Mouse (Mus musculus) cerebellum, postnatal 25 days (tissue): ENCODE data around the gene Krt19.

ENCODE experiments used
- DNase-seq, 2 experiments: peaks; one replicate each; pipeline ENCODE4 v3.0.0; 2021; ENCODE audit warnings: mixed read lengths in 2 of 2

The Krt19 gene

DNA sequence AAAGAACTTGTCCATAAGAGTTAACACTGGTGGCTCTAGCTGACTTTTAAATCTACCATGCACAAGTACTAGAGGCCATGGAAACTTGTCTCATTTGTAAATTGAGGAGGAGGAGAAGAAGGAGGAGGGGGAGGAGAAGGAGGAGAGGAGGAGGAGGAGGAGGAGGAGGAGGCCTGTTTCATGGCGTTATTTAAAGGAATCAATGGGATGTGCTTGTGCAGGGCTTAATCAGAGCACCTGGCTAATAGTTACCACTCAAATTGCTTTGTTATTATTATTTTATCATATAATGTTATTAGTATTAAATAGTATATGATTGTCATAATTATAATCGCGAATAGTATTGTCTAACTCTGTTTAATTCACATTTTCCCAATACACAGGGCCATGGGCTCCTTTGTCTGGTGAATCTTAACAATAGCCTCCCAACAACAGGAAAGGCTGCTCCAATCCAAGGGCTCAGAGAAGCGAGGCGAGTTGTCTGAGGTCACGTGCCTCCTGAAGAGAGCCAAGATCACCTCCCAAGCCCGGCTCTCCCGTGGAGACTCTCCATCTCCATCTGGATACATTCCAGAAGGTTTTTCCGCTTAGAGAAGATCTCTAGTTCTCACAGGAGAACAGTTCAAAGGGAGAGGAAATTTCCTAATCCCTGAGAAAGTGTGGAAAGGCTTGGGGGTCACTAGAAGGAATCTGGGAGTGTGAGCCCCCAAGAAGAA is at the start of gene Krt19:
Gene Krt19 (minus strand): TSS at position 51 of the 716 bp plus-strand sequence.
- DNase-seq = peak in 1 of 2 experiments; percentile 18

DNA sequence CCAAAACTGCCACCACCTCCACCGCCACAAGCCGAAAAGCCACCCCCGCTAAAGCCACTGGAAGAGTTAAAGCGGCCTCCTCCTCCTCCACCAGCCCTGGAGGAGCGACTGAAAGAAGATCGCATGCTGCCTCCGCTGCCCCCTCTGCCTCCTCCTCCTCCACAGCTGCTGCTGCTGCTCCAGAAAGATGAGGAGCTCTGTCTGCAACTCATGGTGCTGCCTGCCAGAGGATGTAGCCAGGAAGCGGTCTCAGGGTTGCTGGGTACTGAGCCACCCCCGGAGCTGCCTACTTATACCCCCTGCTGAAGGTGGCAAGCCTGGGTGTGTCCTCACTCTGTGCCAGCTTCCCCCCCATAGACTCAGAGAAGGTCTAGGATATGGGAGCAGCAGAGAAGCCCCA is 44.5 kb upstream of the Krt19 start, which contains the start of gene Krt9:
Gene Krt9 (minus strand): TSS at position 255 of the 400 bp plus-strand sequence.
- DNase-seq = no peak

DNA sequence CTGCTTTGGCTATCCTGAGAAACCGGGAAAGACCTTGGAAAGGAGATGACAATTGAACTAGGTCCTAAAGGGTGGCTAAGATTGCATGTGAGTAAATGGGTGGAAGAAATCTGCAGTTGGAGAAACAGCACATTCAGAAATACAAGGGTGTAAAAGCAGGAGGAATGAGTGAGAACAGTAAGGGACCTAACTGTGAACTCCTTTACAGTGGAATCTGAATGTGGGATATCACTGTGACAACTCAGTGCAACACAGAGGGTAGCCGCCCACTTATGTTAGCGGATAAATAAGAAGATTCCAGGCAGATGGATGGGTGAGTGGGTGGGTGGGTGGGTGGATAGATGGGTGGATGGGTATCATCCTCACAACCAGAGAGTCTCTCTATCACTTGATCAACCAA is 43.4 kb upstream of the Krt19 start:
- DNase-seq = no peak

DNA sequence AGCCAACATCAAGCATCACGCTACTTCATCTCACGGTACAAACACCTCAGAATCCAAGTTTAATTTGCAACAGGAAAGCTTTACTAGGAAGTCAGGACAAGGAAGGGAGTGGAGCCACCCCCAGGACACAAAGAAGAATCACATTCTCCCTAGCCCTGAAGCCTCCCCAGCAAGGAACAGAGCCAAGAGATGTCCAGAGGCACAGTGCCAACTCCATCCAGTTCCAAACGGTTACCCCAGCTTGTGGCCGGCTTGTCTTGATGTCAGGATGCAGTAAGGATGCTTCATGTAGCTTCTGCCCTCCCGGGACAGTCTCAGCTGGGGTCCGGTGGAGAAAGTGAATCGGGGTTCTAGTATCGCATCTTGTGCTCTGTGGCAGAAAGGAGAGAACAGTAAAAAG is 38.3 kb upstream of the Krt19 start:
- peak; percentile 9 to 34 for DNase-seq

DNA sequence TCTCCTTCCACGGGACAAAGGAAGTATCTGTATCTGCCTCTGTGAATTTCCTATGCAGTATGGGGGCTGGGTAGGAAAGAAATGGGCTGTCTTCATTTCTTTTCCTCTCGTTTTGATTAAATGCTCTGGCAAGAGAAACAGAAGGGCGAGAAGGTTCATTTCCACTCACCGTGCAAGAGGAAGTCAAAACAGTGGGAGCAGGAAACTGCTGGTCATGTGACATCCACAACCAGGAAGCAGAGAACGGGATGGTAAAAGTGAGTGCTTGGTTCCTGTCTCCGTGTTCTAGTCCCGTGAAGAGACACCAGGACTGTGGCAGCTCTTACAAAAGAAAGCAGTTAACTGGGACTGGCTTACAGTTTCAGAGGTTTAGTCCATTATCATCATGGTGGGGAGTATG is 33.3 kb upstream of the Krt19 start:
- DNase-seq = no peak

DNA sequence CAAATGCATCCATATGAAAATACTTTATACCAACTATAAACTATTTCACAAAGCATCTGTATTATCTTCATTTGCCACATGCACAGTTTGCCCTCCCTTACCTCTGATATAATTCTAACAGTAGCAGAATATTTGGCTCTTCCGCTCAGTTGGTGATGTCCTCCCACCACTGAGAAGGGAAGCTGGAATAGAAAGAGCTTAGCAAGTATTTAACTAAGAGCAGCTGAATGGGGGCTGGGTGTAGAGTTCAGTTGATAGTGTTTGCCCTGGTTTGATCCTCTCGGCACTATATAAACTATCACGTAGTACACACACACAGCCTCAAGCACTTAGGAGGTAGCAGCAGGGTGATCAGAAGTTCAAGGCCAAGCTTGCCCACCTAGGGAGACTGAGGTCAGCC is 30.8 kb upstream of the Krt19 start:
- DNase-seq = no peak

DNA sequence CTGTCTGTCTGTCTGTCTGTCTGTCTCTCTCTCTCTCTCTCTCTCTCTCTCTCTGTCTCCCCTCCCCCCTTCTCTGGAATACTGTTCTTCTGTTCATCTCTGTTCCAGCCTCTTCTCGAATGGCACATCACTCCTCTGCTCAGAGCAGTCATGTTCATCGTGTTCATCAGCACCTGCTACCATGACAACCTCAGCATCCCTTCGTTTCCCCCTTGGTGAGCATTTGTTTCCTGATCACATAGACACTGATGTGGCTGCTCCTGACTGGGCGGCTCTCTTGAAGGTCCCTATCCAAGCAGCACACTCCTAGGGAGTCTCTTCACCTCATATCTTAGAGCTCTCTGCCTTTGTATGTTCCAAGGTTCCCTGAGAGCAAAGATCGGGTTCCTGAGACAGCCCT is 29.8 kb upstream of the Krt19 start:
- DNase-seq = no peak

DNA sequence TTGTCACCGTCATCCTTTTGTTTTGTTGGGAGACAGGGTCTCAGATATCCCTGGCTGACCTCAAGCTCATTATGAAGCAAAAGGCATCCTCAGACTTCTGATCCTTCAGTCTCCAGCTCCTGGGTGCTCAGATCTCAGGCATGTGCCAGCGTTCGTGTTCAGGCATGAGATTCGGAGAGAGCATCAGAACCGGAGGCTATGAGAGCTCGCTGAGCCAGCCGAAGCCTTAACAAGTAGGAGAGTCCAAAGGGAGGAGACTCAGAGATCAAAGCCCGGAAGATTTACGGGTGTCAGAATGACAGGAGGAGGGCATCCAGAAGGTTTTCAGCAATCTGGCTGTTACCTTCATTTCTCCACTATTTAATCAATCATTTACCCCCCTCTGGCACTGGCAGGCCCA is 28.3 kb upstream of the Krt19 start:
- DNase-seq = no peak

DNA sequence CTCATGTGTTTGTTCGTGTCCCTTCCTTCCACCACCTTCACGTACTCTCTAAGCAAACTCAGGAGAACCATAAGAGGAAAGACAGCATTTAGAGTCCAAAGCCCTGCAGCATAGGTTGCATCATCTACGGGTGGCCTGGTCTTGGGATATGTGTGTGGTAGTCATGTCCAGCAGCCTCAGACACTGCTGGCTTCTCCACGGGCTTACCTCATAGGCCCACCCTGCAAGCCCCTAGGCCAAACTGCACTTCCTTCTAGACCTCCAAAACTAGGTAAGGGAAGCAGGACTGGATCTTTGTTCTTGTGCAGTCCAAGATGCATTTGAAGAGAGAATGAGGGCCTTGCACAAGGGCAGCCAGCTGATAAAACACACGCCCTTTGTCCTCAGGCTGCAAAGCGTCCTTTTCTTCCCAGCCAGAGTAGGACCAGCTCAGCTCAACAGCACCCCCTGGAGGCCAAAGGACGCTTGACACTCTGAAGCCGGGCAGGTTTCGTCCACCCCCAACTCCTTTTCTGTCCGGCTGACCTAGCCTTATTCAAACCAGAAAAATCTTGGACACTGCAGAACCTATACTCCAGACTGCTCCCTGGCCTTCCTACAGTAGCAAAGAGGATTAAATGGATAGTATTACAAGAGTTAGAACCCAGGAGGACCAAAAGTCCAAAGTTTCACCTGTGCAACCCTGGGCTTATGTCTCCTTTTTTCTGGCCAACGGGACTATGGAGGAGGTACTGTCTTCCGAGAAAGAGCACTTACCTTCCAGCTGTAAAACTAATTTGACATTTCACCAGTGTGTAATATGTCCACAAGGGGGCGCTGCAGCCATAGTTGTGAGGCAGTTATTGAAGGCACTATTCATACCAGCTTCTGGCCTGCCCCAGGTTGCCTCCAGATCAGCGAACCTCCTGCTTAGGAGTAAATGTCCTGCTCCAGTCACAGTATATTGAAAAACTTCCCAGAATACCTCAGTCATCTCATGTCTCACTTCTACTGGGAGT is 20.6 kb upstream of the Krt19 start:
- DNase-seq = peak; percentile 63 to 75

DNA sequence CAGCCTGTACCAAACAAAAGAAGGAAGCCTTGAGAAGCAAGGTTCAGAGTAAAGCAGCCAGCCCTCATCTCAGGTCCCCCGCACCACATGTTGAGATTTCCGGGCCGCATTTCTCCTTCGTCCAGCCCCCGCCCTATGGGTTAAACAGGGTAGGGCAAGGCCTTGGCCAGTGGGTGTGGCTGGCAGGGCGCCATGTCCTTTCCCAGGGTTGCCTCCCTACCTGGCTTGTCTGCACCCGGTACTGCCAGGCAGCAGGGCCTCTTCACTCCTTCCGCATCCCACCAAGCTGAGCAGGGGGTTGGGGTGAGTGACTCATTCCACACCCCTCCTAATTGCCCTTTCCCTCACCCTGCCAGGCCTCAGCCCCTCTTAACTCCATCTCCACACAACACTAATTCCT is 19.6 kb upstream of the Krt19 start:
- peak in 1 of 2 experiments; percentile 10 for DNase-seq

DNA sequence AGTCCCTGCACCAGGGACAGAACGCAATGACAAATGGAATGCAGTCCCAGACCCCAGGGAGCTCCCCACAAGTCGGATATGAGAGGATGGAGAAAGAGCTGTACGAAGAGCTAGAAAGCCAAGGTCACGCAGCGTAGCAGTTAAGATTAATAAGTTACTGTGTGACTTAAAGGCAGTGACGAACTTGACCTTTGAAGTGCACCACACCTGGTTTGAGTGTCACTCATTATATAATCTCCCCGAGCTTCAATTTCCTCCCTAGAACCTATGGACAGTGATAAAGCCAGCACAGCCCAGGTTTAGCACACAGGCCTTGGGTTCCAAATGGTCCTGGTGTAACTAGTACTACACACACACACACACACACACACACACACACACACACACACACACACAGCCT is 15.9 kb upstream of the Krt19 start:
- no peak for DNase-seq

DNA sequence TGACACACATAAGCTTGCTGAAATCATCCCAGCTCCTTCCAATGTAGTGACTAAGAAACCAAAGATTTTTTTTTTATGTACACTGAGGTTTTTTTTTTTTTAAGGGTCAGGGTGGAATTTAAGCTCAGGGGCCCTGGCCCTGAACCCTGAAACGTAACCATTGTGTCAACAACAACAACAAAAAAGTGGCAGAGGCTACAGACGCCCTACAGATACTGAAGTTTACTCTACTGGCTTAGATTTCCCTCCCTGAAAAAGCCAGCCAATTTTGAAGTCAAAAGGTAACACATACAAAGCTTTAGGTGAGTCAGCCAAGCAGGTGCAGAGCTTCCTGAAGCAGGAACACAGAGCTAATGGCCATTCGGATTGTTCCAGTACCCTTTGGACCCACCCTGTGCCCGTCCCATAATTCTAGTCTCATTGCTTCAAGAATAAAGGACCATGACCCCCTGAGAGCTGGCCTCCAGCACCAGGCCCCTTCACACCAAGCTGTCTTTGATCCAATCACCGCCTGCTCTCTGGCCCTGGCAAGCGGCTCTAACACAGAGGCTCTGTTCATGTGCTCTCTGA is 9.5 kb upstream of the Krt19 start:
- no peak for DNase-seq

DNA sequence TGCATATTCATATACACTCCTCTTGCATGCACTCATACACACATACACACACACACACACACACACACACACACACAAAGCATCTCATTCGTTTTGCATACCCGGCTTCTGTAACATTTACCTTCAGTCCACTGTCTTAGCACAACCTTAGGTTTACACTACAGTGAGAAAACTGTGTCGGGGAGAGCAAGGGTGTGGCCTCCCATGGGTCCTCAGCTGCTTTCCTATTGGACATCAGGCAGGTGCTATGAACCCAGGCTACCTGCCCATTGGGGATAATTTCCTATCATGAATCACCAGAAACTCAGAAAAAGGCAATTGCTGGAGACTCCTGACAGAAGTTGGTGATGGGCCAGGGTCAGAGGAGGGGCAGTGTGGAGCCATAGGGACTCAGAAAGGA is 8.9 kb upstream of the Krt19 start:
- no peak for DNase-seq

DNA sequence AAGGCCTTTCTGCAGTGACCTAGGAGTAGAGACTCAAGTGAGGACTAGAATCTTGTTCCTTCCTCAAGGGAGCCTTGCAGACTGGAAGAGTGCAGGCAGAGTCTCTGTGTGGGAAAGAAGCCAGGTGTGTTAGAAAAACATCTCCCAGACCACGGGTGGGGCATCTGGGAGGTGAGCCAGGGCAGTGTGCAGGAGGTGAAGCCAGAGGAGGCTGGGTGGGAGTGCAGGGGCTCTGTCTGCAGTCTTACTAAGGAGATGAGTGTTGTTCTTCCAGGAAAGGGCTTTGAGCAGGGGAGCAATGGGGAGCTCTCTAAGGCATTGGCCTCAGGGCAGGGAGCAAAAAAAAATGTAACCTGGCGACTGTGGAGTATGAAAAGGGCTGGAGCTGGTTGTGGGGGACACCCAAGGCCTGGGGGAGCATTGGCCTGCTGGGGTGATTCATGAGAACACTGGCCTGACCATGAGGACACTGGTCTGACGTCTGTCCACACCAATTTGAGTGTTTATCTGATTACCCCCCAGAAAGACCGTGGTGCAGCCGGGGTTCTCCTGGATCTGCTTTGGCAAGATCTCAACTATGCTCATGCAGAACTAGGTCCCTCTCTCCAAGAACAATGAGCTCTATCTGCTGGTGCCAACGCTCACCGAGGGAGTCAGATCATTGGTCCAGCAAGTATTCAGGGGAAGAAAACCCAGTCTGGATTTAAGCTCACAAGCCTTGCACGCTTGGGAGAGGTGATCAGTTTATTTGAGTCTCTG is 7.2 kb upstream of the Krt19 start:
- no peak for DNase-seq

DNA sequence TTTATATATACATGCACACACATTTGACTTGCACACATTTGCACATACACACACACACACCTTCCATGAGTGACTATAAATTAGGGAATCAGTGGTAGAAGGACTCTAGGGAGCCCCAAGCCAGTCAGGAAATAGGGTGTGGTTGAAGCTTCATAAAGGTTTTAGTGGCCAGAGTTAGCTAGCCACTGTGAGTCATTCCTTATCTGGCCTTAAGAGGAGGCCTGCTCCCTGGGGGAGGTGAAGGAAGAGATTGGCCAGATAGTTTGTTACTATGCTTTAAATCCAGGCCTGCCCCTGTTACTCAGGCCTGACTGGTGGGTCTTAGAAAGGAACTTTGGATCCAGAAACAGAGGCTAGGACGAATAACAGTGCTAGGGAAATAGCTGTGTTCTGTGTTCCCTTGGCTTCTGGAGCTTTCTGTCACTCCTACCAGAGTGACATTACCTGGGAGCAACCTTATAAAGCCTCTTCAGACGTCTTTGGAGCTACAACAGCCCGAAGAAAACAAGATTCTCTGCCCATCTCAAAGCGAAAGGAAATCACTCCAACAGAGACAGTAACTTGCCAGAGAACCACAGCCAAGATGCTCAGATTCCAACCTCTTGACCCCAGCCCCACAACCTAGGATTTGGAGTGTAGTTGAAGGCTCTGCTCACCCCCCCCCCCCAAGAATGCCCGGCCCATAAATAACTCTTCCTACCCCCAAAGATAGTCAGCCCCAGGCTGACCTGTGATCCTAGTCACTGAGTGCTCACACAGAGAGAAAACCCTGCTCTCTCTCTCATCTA is 705 bp downstream of the Krt19 start:
- DNase-seq = no peak

DNA sequence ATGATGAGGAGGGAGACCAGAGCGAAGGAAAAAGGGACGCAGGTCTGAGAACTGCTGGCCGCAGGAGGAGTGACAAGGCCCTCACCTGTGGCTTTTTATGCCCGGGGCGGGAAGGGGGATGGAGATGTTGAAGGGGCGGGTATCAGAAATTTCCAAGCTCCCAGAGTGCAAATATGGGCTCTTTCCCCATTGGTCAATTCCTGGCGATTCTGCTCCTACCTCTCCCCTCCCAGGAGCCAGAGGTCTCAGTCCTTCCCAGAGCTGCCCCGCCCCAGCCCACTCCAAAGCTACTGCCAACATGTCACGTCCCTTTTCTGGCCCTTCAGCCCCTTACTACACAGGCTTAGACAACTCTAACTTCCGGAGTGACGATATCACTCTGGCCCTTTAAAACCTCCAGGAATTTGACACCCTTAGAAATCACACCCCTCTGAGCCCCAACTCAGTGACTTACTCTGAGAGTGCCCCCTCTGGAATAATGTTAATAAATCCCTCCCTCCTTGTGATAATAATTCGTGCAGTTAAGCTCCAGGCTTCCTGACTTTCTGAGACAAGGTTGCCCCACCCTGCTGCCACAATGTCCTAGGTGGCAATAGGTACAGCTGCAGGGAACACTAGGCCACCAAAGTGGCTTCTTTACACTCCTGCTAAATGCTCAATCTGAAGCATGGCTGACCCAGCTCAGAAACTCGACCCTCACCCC is 2.5 kb downstream of the Krt19 start:
- no peak for DNase-seq

DNA sequence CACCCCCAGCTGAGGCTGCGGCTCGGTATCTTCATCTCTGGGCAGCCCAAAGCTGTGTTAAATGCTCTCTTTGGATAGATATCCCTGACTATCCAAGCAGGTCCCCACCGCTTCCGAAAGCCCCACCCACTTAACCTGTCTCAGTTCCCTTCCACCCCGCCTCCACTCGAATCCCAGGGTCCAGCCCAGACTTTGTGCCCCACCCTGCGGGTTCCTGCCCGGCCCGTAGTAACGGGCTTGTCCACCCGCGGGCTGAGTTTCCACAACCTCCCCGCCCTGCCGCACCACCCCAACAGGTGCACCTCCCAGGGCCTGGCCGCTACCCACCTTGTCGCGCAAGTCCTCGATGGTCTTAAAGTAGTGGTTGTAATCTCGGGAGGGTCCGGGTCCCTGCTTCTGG is 3.4 kb downstream of the Krt19 start:
- DNase-seq = no peak

DNA sequence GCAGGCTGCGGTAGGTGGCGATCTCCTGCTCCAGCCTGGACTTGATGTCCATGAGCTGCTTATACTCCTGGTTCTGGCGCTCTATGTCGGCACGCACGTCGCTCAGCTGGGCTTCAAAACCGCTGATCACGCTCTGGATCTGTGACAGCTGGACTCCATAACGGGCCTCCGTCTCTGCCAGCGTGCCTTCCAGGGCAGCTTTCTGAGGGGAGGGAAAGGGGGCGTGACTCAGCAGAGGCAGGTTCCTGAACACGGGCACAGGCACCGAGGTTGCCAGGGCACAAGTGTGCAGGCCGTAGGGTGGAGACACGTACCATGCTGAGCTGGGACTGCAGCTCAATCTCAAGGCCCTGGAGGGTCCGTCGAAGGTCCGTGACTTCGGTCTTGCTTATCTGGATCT is 7.5 kb downstream of the Krt19 start:
- DNase-seq = no peak

DNA sequence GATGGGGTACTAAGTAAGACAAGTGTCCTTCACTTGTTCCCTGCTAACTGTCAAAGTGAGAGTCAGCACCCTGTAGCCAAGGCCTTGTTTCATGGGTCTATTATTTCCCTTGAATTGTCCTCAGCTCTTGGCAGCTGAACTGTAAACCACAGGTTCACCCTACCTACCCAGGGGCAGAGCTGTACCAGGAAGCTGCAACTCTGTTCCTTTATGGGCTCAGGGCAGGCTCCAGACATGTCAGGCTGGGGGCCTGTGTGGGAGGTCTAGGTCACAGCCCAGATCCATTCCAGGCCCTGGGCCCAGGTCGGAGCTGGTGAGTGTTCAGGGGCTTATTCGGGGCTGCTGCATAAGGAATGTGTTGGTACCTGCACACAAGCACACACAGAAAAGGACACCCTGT is 9.1 kb downstream of the Krt19 start:
- no peak for DNase-seq

DNA sequence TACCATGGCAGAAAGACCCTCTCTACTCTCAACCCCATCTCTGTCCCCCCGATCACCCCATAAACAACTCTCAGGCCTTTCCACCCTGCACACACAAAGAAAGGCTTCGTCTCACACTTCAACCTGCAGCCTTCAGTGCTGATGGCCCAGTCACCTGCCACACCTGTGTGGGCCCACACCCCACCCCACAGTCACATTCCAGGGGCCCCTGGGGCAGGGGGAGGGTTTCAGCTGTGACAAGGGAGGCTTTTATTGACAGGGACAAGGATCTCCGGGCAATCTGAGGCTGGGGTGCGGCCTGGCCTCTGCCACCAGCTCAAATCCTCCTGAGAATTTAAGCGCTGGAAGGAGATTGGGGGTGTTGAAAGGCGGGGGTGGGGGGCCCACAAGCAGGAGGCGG is 9.7 kb downstream of the Krt19 start:
- DNase-seq = no peak

DNA sequence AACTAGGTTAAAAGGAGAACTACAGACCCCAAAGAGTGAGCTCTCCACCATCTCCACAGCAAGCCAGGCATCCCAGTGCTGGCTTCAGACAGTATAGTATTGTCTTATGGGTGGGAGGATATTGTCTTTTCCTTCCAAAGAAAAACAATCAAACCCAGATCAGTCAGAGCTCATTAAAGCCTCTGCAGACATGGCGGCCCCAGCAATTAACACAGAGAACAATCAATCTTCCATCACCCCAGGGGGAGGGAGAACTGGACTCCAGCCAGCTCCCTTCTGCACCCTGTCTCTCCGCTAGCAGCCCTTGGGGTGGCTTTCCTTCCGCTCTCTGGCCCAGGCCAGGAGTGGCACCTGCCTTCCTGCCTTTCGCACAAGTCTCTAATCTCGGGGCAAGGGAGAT is 10.8 kb downstream of the Krt19 start:
- DNase-seq = no peak
